Mouse (Mus musculus) left cerebral cortex, adult 2 months (tissue): Measurements from ENCODE around the gene Hivep3. TPM values are rescaled to one million over a fixed set of nuclear protein-coding genes. Genes with fewer than 3 reads are reported as not detected.

Source experiments
- DNase-seq, 2 experiments: peaks; one replicate each; pipeline ENCODE4 v3.0.0; 2021 to 2022; ENCODE audit warnings: low spot score in 2 of 2, mixed read lengths in 1 of 2; ENCODE audit errors: extremely low spot score in 1 of 2
- H3K27ac ChIP-seq: fragments of 200-600 bp; 2 replicates; pipeline ENCODE4 v1.8.1; 2022
- H3K4me3 ChIP-seq: fragments of 200-600 bp; 2 replicates; pipeline ENCODE4 v1.8.1; 2022
- CTCF ChIP-seq: fragments of 200-600 bp; IDR thresholded peaks from 2 replicates; pipeline ENCODE4 v1.8.1; 2022; ENCODE audit warnings: antibody characterized with exemption, mild to moderate bottlenecking, moderate library complexity
- intact Hi-C: fragments of 180-260 bp; cut with DNase I; formaldehyde crosslinking; loops from one replicate; pipeline ENCODE4 v1.15.1; 2025
- total RNA-seq, 2 experiments: library from RNA; stranded (reverse); gene quantifications; 2 replicates each; pipeline ENCODE4 v1.2.3; 2021

Gene Hivep3
- total RNA-seq, 2 experiments from 2014 or later = 65.8 to 87.4 TPM

DNA sequence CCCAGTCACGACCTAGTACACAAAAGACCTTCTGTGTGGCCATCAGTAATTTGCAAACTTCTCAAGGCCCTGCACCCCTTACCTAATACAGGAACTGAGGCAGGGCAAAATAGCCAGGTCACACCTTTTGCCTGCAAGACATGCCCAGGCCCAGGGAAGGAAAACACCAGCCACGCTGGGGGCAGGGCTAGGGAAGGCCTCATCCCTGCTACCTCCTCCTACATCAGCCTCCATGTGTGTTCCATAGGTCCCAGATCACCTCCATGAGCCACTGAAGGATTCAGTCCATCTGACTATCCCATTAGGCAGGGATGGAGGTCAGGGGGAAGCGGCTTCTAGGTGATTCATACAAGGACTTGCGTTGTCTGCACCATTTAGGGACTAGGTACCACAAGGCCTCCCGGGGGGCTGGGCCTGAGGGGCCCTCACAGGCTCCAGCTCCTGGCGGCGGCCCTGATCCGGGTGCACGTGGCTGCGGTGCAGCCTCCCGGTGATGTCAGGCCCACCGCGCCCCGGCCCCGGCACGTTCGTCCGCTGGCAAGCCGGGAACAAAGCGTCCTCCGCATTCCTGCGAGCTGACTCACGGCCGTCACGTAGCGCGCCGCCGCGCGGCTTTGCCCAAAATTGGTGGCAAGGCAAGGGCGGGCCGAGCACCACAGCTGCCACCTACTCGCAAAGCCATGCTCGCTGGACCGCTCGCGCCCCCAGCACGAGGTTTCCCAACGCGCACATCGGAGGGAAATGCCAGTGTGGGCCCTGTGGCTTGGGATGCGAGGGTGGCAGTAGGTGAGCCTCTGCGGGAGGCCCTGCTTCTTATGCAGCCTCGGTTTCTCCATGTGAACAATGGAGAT, 414.9 kb downstream of the Hivep3 start:
- no peak for TF ChIP-seq CTCF
- peak overlapping the region; percentile 78 for H3K27ac ChIP-seq
- H3K4me3 ChIP-seq = 0 out of 2 replicates have a peak overlapping the region, but pooled peaks have one; percentile 23
- DNase-seq = peak; percentile 83 to 89
- intact Hi-C loops = no loop called here

DNA sequence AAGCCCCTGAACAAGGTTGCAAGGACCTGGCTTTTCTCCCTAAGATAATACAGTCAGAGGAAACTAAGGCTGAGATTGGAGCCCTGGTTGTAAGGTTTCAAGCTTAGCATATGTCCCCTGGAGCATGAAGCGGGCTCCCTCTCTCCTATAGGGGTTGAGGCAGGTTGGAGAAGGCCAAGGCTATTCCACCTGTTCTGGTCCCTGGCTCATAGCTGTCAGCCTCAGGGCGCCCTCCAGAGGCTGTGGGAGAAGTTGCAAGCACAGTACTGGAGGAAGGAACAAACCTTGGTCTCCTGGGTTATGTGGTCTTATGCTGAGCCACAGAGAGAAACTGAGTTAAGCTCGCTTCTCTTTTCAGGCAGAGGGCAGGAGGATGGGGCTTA, 415.5 kb downstream of the Hivep3 start:
- intact Hi-C loops = no loop called here
- H3K27ac ChIP-seq = peak overlapping the region; percentile 78
- H3K4me3 ChIP-seq = no peak overlapping the region
- peak; percentile 65 for TF ChIP-seq CTCF
- no peak for DNase-seq

DNA sequence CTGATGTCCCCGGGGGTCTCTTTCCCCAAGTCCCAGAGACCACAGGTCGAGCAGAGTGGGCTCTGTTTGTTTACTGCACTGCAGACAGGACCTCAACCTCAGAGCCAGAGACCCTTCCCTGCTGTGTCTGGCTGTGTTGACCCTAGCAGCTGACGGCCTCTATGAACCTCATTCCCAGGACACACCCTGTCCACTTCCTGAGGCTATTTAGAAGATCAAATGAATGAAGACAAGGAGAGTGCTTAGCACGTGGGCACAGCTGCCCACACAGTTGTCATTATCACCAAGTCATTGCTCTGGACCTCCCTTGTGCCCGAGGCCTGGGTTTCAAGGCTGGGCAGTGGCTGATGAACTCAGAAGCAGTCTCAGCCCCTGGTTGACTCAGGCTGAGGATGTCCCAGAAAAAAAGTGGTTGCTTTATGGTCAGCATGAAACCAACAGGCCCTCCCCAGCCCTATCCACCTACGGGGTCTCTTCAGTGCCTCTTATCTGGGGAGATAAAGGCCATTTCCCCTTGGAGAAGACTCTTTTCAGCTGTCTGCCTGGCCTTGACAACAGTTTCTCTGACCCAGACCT, 416.8 kb downstream of the Hivep3 start:
- H3K27ac ChIP-seq = no peak overlapping the region
- intact Hi-C loops = no loop called here
- DNase-seq = no peak
- no peak overlapping the region for H3K4me3 ChIP-seq
- TF ChIP-seq CTCF = no peak

DNA sequence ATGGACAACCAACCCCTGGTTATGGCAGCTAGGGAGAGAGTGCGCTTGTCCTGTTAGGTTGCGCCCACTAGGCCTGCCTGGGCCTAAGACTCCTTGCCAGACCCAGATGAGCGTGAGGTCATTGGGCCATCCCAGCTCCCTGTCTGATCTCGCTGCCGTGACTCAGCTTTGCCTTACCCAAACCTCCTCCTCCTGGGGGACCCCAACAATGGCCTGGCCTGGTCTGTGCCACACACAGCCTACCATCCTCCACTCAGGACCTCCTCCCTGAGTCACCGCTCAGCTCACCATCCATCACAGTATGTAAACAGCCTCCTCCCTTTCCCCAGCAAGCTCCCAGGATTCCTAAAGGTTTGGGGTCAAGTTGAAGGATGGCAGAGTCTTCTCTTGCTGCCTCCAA, 418.3 kb downstream of the Hivep3 start:
- no peak for DNase-seq
- no peak for TF ChIP-seq CTCF
- Histone ChIP-seq H3K27ac (no peak overlapping the region), H3K4me3 (no peak overlapping the region)
- intact Hi-C loops = no loop called here

DNA sequence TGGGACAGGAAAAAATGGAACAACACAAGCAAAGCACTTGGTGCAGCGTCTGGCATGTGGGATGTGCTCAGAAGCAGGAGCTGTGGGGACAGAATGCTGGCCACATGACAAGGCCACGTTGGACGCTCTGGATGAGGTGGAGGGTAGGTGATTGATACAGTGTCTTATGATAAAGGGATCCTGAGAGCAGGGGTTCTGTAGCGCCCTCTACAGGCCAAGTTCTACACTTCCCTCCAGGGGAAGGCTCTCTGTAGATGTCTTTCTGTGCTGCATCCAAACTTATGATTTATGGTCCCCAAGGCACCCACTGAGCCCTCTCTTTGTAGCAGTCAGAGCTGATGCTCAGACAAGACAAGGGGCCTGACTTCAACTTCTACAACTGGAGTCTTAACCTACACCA, 419.1 kb downstream of the Hivep3 start:
- Histone ChIP-seq H3K4me3 (no peak overlapping the region), H3K27ac (no peak overlapping the region)
- intact Hi-C loops = no loop called here
- peak; percentile 42 for TF ChIP-seq CTCF
- no peak for DNase-seq

DNA sequence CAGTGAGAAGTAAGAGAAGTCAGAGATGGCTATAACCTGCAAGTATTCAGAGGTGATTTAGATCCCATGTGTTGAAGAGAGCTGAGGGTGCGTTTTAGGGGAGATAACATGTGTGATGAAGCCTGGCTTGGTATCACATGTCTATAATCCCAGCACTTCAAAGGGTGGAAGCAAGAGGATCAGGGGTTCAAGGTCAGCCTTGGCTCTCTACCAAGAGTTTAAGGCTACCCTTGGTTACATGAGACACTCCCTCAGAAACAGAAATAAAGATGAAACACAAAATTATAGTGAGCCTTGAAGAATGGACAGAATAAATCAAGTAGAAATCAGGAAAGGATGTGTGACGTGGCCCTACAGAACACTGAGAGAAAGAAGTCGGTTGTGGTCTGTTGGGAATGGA, 420.2 kb downstream of the Hivep3 start:
- H3K27ac ChIP-seq = no peak overlapping the region
- H3K4me3 ChIP-seq = no peak overlapping the region
- DNase-seq = no peak
- intact Hi-C loops = no loop called here
- no peak for TF ChIP-seq CTCF

DNA sequence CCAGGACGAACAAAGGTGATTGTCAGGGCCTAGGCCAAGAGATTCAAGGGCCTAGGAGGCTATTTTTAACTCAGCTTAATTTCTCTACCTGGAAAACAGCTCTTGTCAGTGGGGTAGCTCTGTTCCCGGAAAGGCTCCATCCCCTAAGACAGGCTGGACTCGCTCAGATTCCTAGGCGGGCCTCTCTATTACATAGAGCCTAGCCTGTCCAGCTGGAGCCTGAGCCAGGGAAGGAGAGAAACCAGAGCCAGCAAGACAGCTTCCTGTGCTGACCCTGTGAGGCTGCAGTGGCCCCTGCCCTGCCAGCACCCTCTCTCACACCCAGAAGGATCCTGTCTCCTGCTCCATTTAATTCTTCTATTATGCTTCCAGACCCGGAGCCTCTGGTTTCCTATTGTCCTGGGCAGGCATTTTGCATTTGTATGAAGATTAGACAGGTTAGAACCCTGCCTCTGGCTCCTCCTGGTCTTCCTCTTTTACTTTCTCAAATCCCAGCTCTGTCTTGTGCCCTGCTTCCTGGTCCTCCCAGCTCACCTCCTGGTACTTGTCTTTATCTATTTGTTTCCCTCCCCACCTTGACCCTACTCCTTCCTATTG, 425.2 kb downstream of the Hivep3 start:
- intact Hi-C loops = no loop called here
- TF ChIP-seq CTCF = no peak
- Histone ChIP-seq H3K27ac (no peak overlapping the region), H3K4me3 (no peak overlapping the region)
- no peak for DNase-seq

DNA sequence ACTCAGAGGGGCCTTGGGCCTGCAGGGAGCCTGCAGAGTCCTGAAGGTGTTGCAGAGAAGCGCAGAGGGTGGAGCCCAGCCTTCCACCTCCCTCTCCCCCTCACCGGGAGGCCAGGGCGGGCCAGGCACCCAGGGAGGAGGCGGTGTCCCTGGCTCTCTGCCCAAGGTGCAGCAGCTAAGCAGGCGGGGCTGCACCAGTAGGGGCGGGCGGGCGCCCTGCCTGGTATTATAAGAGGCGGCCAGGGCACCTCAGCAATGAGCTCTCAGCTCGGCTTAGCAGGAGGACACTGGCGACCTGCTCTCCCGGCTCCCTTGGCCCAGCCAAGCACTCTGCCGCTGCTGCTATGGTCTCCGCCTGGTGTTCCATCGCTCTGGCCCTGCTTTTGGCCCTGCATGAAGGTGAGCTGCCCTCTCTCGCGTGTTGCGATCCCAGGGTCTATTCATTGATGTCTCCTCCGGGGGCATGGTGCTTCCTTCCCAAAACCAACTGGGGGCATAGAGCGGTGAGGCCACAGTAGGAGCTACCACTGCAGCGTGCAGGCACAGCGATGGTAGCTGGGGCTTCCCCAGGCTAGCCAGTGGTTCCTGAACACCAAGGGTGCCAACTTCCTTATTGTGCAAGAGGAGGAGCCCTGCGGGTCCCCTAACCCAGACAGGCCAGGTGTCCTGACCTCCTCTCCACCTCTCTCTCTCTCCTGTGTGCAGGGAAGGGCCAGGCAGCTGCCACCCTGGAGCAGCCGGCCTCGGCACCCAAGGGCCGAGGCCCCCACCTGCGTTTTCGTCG, 427.8 kb downstream of the Hivep3 start, which contains the start of gene Edn2:
TSS of gene Edn2 (plus strand) at position 41 of the 784 bp plus-strand sequence.
- DNase-seq = no peak
- no peak for TF ChIP-seq CTCF
- intact Hi-C loops = no loop called here
- Histone ChIP-seq H3K4me3 (no peak within 1 kb of the TSS), H3K27ac (no peak within 1 kb of the TSS)

DNA sequence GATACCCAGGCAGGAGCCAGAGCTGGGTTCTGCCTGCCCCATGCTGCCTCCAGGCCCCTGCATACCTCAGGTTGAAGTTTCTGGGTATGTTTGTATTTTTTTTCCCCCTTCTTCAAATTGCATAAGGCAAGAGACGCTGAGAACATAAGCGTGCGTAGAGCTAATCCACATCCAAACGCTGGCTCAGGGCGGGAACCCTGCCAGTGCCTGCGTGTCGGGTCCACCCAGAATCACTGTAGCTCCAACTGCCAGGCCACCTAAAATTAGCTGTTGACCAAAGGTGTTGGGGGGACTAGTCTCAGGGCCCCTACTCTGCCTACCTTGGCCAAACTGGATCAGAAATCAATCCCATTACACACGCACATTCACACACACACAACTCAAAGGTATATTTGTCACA, 429.0 kb downstream of the Hivep3 start:
- intact Hi-C loops = no loop called here
- Histone ChIP-seq H3K4me3 (no peak overlapping the region), H3K27ac (no peak overlapping the region)
- DNase-seq = no peak
- TF ChIP-seq CTCF = no peak

DNA sequence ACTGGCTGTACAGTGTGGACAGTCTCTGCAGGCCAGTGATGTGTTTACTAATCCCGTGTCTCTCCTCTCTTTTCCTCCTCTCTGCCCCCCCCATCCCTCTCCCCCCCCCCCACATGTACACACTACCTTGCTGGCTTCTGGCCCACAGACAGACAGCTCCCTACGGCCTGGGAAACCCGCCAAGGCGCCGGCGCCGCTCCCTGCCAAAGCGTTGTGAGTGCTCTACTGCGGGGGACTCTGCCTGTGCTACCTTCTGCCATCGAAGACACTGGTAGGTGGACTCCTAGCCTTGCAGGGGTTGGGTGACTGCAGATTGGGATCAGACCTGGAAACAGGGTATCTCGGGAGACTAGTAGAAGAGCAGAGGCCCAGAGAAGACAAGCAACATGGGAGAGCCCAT, 429.7 kb downstream of the Hivep3 start:
- peak; percentile 55 to 67 for DNase-seq
- Histone ChIP-seq H3K4me3 (no peak overlapping the region), H3K27ac (no peak overlapping the region)
- intact Hi-C loops = no loop called here
- no peak for TF ChIP-seq CTCF

DNA sequence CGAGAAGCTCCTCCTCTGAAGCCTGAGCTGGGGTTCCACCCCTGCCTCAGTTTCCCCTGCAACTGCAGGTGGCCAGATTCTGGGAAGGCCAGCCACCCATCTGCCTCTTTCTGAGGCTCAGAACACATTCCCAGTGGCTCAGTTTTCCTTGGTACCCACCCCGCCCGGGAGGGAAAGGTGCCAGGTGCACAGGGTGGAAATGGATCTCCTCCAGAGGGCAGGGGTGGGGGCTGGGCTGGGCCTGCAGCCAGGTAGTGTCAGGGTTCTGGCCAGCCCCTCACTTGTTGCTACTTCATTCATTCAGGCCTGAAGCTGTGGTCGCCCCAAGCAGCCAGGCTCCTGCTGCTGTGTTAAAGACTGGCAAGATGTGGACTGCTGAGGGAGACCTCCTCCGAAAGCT, 430.7 kb downstream of the Hivep3 start:
- TF ChIP-seq CTCF = no peak
- Histone ChIP-seq H3K4me3 (no peak overlapping the region), H3K27ac (no peak overlapping the region)
- intact Hi-C loops = no loop called here
- no peak for DNase-seq

DNA sequence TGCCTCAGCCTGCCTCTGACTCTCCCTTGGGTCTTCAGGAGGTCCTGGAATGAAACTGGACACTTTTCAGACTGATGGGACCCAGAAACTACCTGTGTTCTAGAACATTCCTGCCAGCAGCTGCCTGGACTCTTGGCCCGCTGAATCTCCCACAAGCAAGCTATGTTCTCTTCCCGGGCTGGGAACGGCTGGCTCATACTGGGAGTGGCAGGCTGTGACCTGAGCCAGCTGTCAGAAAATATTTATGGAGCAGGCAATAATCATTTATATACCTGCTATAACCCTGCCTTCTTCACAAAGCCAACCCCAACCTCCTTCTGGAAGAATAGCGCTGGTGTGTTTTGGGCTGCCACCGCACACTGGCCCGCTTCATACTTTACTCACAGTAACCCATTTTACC, 434.2 kb downstream of the Hivep3 start:
- DNase-seq = no peak
- H3K27ac ChIP-seq = no peak overlapping the region
- TF ChIP-seq CTCF = no peak
- intact Hi-C loops = no loop called here
- H3K4me3 ChIP-seq = no peak overlapping the region
